ENCODE assay signal across 10 mouse cellular contexts in the genomic region with DNA sequence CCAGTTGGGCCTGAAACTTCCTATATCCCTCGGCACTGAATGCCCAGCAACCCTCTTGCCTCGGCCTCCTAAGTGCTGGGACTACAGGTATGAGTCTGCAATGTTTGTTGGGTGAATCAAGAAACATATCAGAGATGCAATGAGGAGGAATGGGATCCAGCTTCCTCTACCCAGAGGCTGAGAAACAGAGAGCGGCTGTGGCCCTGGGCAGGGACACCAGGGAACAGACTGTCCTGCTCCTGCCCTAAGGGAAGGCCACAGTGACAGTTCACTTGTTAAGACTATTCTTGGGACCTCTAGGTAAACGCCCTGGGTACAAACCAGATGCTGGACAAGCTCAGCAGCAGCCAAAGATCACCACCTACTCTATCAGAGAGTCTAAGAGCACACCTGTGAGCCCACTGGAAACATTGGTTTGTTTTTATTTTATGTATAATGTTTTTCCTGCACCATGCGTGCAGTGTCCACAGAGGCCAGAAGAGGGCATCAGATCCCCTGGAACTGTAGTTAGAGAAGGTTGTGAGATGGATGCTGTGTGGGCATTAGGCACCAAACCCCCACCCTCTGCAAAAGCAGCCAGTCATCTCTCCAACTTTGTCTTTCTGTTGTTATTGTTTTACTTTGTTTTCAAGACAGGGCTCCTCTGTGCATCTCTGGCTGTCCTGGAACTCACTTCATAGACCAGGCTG. TPM values are rescaled to one million over a fixed set of nuclear protein-coding genes. Genes with fewer than 3 reads are reported as not detected.
DNase-seq lines count a peak whose midpoint lies in the region; ATAC-seq and TF ChIP-seq lines count a peak whose summit lies in the region.
"Had no signal": no experiment of that assay in that cellular context is flagged by ENCODE, and none has a peak within 500 bp of the region (broad histone marks: within the 10 kb centered on the region; RNA-seq: fewer than 3 reads in every experiment).

No protein-coding gene starts in this region.

- H3K9ac ChIP-seq in forebrain, postnatal 0 days = no peak overlapping the region
- no peak overlapping the region for H3K9ac ChIP-seq in forebrain, embryonic 16.5 days (replicated peaks; ENCODE audit: low read depth, low read length)
- H3K9ac ChIP-seq in midbrain, postnatal 0 days (replicated peaks; ENCODE audit: low read length, poor library complexity, severe bottlenecking) = no peak overlapping the region
- H3K9ac ChIP-seq in midbrain, embryonic 16.5 days (ENCODE audit: low read depth, low read length) = no peak overlapping the region

- intact Hi-C loops in left cerebral cortex, adult 2 months (cut with DNase I) = no loop called here

- H3K4me1 ChIP-seq in forebrain, postnatal 0 days (ENCODE audit: insufficient read depth) = no peaks in the 10 kb centered on the region
- peaks cover 8% of the 10 kb centered on the region; the same call in 1 of the 2 replicates for H3K4me1 ChIP-seq in forebrain, embryonic 16.5 days (replicated peaks; ENCODE audit: control insufficient read depth, insufficient read depth, low read length)
- no peaks in the 10 kb centered on the region for H3K4me1 ChIP-seq in midbrain, postnatal 0 days (ENCODE audit: insufficient read depth, low read length)
- H3K4me1 ChIP-seq in midbrain, embryonic 16.5 days (ENCODE audit: control insufficient read depth, insufficient read depth, low read length) = 0 out of 2 replicates have a peak, but pooled peaks cover 2% of the 10 kb centered on the region

- no peaks in the 10 kb centered on the region for H3K9me3 ChIP-seq in forebrain, postnatal 0 days (ENCODE audit: low read length)
- H3K9me3 ChIP-seq in forebrain, embryonic 16.5 days (ENCODE audit: control insufficient read depth, low read length) = no peaks in the 10 kb centered on the region
- H3K9me3 ChIP-seq in midbrain, postnatal 0 days (ENCODE audit: low read length) = no peaks in the 10 kb centered on the region
- H3K9me3 ChIP-seq in midbrain, embryonic 16.5 days (replicated peaks; ENCODE audit: control insufficient read depth, low read length, poor library complexity, severe bottlenecking) = no peaks in the 10 kb centered on the region
- H3K9me3 ChIP-seq: megakaryocyte, embryonic 14.5 days had no signal

- ATAC-seq in forebrain, postnatal 0 days = no peak; the same call in 1 of the 2 replicates
- no peak for ATAC-seq in forebrain, embryonic 16.5 days
- no peak for ATAC-seq in midbrain, postnatal 0 days (ENCODE audit: low FRiP score)
- no peak for ATAC-seq in midbrain, embryonic 16.5 days
- no peak for ATAC-seq in megakaryocyte-erythroid progenitor cell, adult 5-6 weeks (replicated peaks; ENCODE audit: low FRiP score, low TSS enrichment, poor library complexity, severe bottlenecking)

- peaks cover 16% of the 10 kb centered on the region; the same call in 1 of the 2 replicates for H3K36me3 ChIP-seq in forebrain, postnatal 0 days (ENCODE audit: insufficient read depth)
- H3K36me3 ChIP-seq in forebrain, embryonic 16.5 days (ENCODE audit: control insufficient read depth, insufficient read depth) = 0 out of 2 replicates have a peak, but pooled peaks cover 3% of the 10 kb centered on the region
- H3K36me3 ChIP-seq in midbrain, postnatal 0 days (ENCODE audit: insufficient read depth, low read length) = peaks cover 21% of the 10 kb centered on the region
- peaks cover 18% of the 10 kb centered on the region; the same call in 1 of the 2 replicates for H3K36me3 ChIP-seq in midbrain, embryonic 16.5 days (ENCODE audit: control insufficient read depth, insufficient read depth, low read length)

- H3K27ac ChIP-seq in forebrain, postnatal 0 days (ENCODE audit: low read depth, low read length) = no peak overlapping the region
- H3K27ac ChIP-seq in forebrain, embryonic 16.5 days (ENCODE audit: low read length) = no peak overlapping the region
- no peak overlapping the region for H3K27ac ChIP-seq in midbrain, postnatal 0 days (ENCODE audit: low read depth, low read length)
- H3K27ac ChIP-seq in midbrain, embryonic 16.5 days (ENCODE audit: low read length) = no peak overlapping the region
- no peak overlapping the region for H3K27ac ChIP-seq in left cerebral cortex, adult 2 months

- no peak overlapping the region for H3K4me3 ChIP-seq in forebrain, postnatal 0 days (ENCODE audit: low read depth, low read length)
- no peak overlapping the region for H3K4me3 ChIP-seq in forebrain, embryonic 16.5 days (replicated peaks; ENCODE audit: low read length)
- H3K4me3 ChIP-seq in midbrain, postnatal 0 days (ENCODE audit: low read depth, low read length) = no peak overlapping the region
- no peak overlapping the region for H3K4me3 ChIP-seq in midbrain, embryonic 16.5 days (ENCODE audit: low read depth, low read length)
- H3K4me3 ChIP-seq in left cerebral cortex, adult 2 months = no peak overlapping the region
- H3K4me3 ChIP-seq: megakaryocyte, embryonic 14.5 days had no signal

- H3K27me3 ChIP-seq in forebrain, postnatal 0 days (ENCODE audit: insufficient read depth, low read length) = no peaks in the 10 kb centered on the region
- no peaks in the 10 kb centered on the region for H3K27me3 ChIP-seq in forebrain, embryonic 16.5 days (replicated peaks; ENCODE audit: control insufficient read depth, insufficient read depth, low read length)
- H3K27me3 ChIP-seq in midbrain, postnatal 0 days (ENCODE audit: insufficient read depth, low read length) = no peaks in the 10 kb centered on the region
- H3K27me3 ChIP-seq in midbrain, embryonic 16.5 days (ENCODE audit: control insufficient read depth, insufficient read depth, low read depth, low read length) = no peaks in the 10 kb centered on the region
- H3K27me3 ChIP-seq: megakaryocyte, embryonic 14.5 days had no signal

- WGBS in forebrain, postnatal 0 days = 62% methylated on average over 5 of the region's 5 CpGs
- WGBS in forebrain, embryonic 16.5 days = 62% methylated on average over 5 of the region's 5 CpGs
- 65% methylated on average over 5 of the region's 5 CpGs for WGBS in midbrain, postnatal 0 days
- 67% methylated on average over 5 of the region's 5 CpGs for WGBS in midbrain, embryonic 16.5 days

- DNase-seq in forebrain, postnatal 0 days = peak; percentile 45
- DNase-seq in midbrain, postnatal 0 days (ENCODE audit: low spot score) = peak; percentile 35
- peak; percentile 20 for DNase-seq in c-Kit-positive CD71-positive TER-119-positive erythroid progenitor cells, embryonic 14.5 days (ENCODE audit: low spot score)
- DNase-seq in left cerebral cortex, adult 2 months (ENCODE audit: extremely low spot score in 1 of 2, low spot score in 2 of 2) = peak; percentile 25 to 42
- peak; percentile 64 for DNase-seq in right cerebral cortex, postnatal 14 days

- H3K4me2 ChIP-seq in forebrain, postnatal 0 days (ENCODE audit: low read depth) = no peak overlapping the region
- no peak overlapping the region for H3K4me2 ChIP-seq in forebrain, embryonic 16.5 days (ENCODE audit: low read length)
- H3K4me2 ChIP-seq in midbrain, postnatal 0 days (ENCODE audit: low read depth, low read length, poor library complexity, severe bottlenecking) = no peak overlapping the region
- no peak overlapping the region for H3K4me2 ChIP-seq in midbrain, embryonic 16.5 days (ENCODE audit: low read length)

- peak; percentile 70 for TF ChIP-seq CTCF in forebrain, postnatal 0 days (IDR thresholded peaks at IDR 0.05; ENCODE audit: low read depth)
- peak; percentile 80 for TF ChIP-seq CTCF in midbrain, postnatal 0 days (IDR thresholded peaks at IDR 0.05)
- peak; percentile 74 for TF ChIP-seq CTCF in left cerebral cortex, adult 2 months (IDR thresholded peaks at IDR 0.05)

RNA-seq across cellular contexts. Expression of gene Gpx3, which starts 29.3 kb away (rescaled TPM):
- total RNA-seq in forebrain, postnatal 0 days (2014; rRNA removed) = 7.1 and 16.0 TPM in 2 replicates
- polyA plus RNA-seq in forebrain, postnatal 0 days (2015; fragmentation: Nextera tagmentation; extraction: Ambion mirVana) = 35.0 and 44.0 TPM in 2 replicates
- polyA plus RNA-seq in forebrain, embryonic 16.5 days (2015; fragmentation: Nextera tagmentation; extraction: Ambion mirVana) = 17.4 and 18.0 TPM in 2 replicates
- total RNA-seq in midbrain, postnatal 0 days (2014; rRNA removed) = 14.6 and 23.1 TPM in 2 replicates
- 69.3 and 70.3 TPM in 2 replicates for polyA plus RNA-seq in midbrain, postnatal 0 days (2015; fragmentation: Nextera tagmentation; extraction: Ambion mirVana)
- 29.4 and 40.5 TPM in 2 replicates for polyA plus RNA-seq in midbrain, embryonic 16.5 days (2015; fragmentation: Nextera tagmentation; extraction: Ambion mirVana)
- total RNA-seq in left cerebral cortex, adult 2 months (2021) = 10 to 100 TPM in 1 of 2 experiments, 1 to 10 TPM in 1; 6.2 to 10.2 TPM
- total RNA-seq in megakaryocyte-erythroid progenitor cell, adult 5-6 weeks (2014; fragmentation: Nextera tagmentation) = 3.2 TPM in 1 of 2 replicates, not detected in the other
- total RNA-seq in megakaryocyte-erythroid progenitor cell, adult 5-6 weeks (2017) = not detected in 2 replicates
- total RNA-seq: hematopoietic stem cell, adult 5-6 weeks had no signal

RNA-seq across cellular contexts. Expression of gene Tnip1, which starts 31.2 kb away (rescaled TPM):
- total RNA-seq in forebrain, postnatal 0 days (2014; rRNA removed) = 9.8 and 14.9 TPM in 2 replicates
- polyA plus RNA-seq in forebrain, postnatal 0 days (2015; fragmentation: Nextera tagmentation; extraction: Ambion mirVana) = 13.0 and 16.6 TPM in 2 replicates
- polyA plus RNA-seq in forebrain, embryonic 16.5 days (2015; fragmentation: Nextera tagmentation; extraction: Ambion mirVana) = 12.7 and 13.2 TPM in 2 replicates
- 19.2 and 20.9 TPM in 2 replicates for total RNA-seq in midbrain, postnatal 0 days (2014; rRNA removed)
- 17.0 and 17.2 TPM in 2 replicates for polyA plus RNA-seq in midbrain, postnatal 0 days (2015; fragmentation: Nextera tagmentation; extraction: Ambion mirVana)
- 16.4 and 17.4 TPM in 2 replicates for polyA plus RNA-seq in midbrain, embryonic 16.5 days (2015; fragmentation: Nextera tagmentation; extraction: Ambion mirVana)
- 10 to 100 TPM; 38.3 to 38.4 TPM for total RNA-seq in left cerebral cortex, adult 2 months (2021)
- total RNA-seq in megakaryocyte-erythroid progenitor cell, adult 5-6 weeks (2014; fragmentation: Nextera tagmentation) = 16.7 and 17.8 TPM in 2 replicates
- total RNA-seq in megakaryocyte-erythroid progenitor cell, adult 5-6 weeks (2017) = 12.5 and 12.8 TPM in 2 replicates
